Mouse (Mus musculus): ENCODE data around the gene Nell2. TPM values are rescaled to one million over a fixed set of nuclear protein-coding genes. Genes with fewer than 3 reads are reported as not detected.

Nell2 gene
- polyA plus RNA-seq, 2 experiments: 0.20 TPM

DNA sequence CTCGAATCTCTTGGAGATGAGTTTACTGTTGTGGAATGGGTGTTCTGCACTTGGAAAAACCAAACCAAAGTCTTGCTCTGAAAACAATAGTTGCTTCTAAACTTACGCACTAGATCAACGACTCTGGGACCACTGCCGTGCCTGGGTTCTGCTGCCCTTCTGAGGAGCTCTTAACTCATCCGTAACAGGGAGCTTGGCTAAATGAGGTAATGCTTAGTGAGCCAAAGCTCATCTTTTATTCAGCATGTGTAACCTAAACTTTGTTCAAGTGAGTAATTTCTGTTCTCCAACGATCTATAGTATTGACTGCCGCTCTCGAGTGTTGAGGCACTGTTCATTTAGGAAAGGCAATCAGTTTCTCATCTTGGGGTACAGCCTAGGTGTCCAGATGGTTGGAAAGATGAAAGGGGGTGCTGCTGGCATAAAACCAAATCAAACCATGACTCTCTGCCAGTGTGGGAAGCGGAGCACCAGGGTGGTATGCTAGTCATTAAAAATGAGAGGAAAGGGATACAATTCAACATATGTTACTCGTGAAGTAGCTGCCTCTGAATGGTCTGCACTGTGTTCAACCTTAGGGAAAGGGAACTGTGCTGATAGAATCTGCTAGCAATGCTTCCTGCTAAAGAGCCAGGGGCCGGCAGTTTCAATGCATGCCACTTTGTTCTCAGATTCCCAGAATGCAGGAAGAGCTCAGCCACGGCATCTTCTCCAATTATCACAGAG is 311.6 kb downstream of the Nell2 start:
- Histone ChIP-seq H3K4me3 (ENCODE audit: insufficient read depth in 1 of 2, low read depth in 2 of 2, low read length in 2 of 2) (no peak overlapping the region), H3K27me3 (ENCODE audit: control insufficient read depth, insufficient read depth, low read length) (no peaks in the 10 kb centered on the region), H3K9me3 (ENCODE audit: control insufficient read depth, low read length) (no peaks in the 10 kb centered on the region), H3K4me2 (ENCODE audit: low read depth) (no peak overlapping the region), H3K27ac (no peak overlapping the region), H3K36me3 (replicated peaks; ENCODE audit: control insufficient read depth, insufficient read depth, low read depth) (no peaks in the 10 kb centered on the region), H3K9ac (replicated peaks) (no peak overlapping the region), H3K4me1 (replicated peaks; ENCODE audit: control insufficient read depth in 2 of 2, insufficient read depth in 2 of 2, low read length in 1 of 2) (no peaks in the 10 kb centered on the region)
- TF ChIP-seq CTCF (IDR thresholded peaks at IDR 0.05; ENCODE audit: low read depth) (no peak), EP300 (IDR thresholded peaks at IDR 0.05; ENCODE audit: low read depth) (no peak)
- 58% methylated on average over 12 of the region's 12 CpGs for WGBS (ENCODE audit: insufficient replicate concordance)
- ATAC-seq (ENCODE audit: insufficient read depth) (no peak), DNase-seq (ENCODE audit: low read depth in 3 of 3, low spot score in 3 of 3) (no peak)

DNA sequence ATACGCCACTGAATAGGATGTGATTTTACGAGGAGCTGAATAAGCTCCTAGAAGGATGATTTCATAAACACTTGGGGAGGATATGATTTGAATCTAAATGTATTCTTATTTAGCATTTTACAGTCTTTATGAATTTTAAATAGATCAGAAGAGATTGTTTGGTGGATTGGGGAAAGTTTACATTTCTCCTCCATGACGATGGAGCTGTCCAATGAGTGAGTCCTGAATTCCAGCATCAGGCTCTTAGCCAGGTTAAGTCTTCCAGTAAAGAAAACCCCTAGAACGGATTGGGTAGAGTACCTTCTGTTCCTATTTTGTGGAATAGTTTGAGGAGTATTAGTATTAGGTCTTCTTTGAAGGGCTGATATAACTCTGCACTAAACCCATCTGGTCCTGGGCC is 317.8 kb downstream of the Nell2 start:
- H3K27me3 ChIP-seq (ENCODE audit: control insufficient read depth, insufficient read depth, low read length): no peaks in the 10 kb centered on the region
- ATAC-seq (ENCODE audit: insufficient read depth): no peak
- no peaks in the 10 kb centered on the region for H3K4me1 ChIP-seq (replicated peaks; ENCODE audit: control insufficient read depth in 2 of 2, insufficient read depth in 2 of 2, low read length in 1 of 2)
- H3K4me2 ChIP-seq (ENCODE audit: low read depth): no peak overlapping the region
- no peak overlapping the region for H3K9ac ChIP-seq (replicated peaks)
- 54% methylated on average over 4 of the region's 4 CpGs for WGBS (ENCODE audit: insufficient replicate concordance)
- TF ChIP-seq EP300 (IDR thresholded peaks at IDR 0.05; ENCODE audit: low read depth): no peak
- TF ChIP-seq CTCF (IDR thresholded peaks at IDR 0.05; ENCODE audit: low read depth): no peak
- H3K36me3 ChIP-seq (replicated peaks; ENCODE audit: control insufficient read depth, insufficient read depth, low read depth): no peaks in the 10 kb centered on the region
- H3K9me3 ChIP-seq (ENCODE audit: control insufficient read depth, low read length): no peaks in the 10 kb centered on the region
- H3K4me3 ChIP-seq (ENCODE audit: insufficient read depth in 1 of 2, low read depth in 2 of 2, low read length in 2 of 2): no peak overlapping the region
- no peak for DNase-seq (ENCODE audit: low read depth in 3 of 3, low spot score in 3 of 3)
- H3K27ac ChIP-seq: no peak overlapping the region

DNA sequence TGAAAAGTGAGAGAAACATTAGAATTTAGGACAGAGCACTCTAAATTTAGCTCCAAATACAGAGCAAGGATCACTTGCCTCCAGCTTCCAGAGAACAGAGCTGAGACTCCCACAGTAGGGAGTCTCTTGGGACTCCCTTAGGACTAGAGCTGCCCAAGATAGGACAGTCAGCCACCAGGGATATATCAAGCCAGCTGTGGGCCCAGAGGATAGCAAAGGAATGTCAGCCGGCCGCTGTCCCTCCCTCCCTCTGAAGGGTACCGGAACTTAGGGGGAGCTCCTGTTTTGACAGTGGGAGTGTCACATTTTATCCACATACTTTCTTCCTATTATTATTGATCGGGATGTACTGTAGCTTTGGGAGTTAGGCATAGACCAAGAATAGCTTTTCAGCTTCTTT is 319.2 kb downstream of the Nell2 start:
- H3K4me3 ChIP-seq (ENCODE audit: insufficient read depth in 1 of 2, low read depth in 2 of 2, low read length in 2 of 2): no peak overlapping the region
- TF ChIP-seq CTCF (IDR thresholded peaks at IDR 0.05; ENCODE audit: low read depth) (no peak), EP300 (IDR thresholded peaks at IDR 0.05; ENCODE audit: low read depth) (no peak)
- H3K4me1 ChIP-seq (replicated peaks; ENCODE audit: control insufficient read depth in 2 of 2, insufficient read depth in 2 of 2, low read length in 1 of 2): no peaks in the 10 kb centered on the region
- H3K27ac ChIP-seq: no peak overlapping the region
- WGBS (ENCODE audit: insufficient replicate concordance): 65% methylated on average over 4 of the region's 4 CpGs
- H3K9me3 ChIP-seq (ENCODE audit: control insufficient read depth, low read length): no peaks in the 10 kb centered on the region
- no peaks in the 10 kb centered on the region for H3K27me3 ChIP-seq (ENCODE audit: control insufficient read depth, insufficient read depth, low read length)
- H3K9ac ChIP-seq (replicated peaks): no peak overlapping the region
- H3K36me3 ChIP-seq (replicated peaks; ENCODE audit: control insufficient read depth, insufficient read depth, low read depth): no peaks in the 10 kb centered on the region
- ATAC-seq (ENCODE audit: insufficient read depth) (no peak), DNase-seq (ENCODE audit: low read depth in 3 of 3, low spot score in 3 of 3) (no peak)
- H3K4me2 ChIP-seq (ENCODE audit: low read depth): no peak overlapping the region

DNA sequence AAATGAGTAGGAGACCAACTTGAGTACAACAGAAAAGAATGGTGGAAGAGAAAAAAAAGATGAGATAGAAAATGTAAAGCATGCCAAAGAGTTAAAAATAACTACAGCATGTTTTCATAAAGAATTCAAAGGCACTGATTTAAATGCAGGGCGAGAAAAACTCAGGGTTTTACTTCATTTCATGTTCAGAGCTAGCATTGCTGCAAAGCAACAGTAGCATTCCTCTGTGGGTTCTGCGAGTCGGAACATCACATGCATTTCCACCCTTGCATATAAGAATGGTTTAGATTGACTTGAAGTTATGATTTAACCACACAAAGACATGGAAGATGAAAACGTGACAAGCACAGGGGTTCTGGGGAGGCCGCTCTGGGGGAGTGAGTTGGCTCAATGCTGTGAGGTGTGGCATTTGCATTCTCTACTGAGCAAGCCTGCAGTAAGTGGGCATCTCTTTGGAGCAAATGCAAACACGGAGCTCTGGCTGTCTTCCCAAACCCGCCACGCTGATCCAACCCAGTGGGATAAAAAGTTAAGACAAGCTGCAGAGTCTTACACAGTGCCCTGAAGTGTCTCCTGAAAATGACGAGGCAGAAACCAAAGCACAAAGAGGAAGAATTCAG is 334.6 kb downstream of the Nell2 start:
- no peak for DNase-seq (ENCODE audit: low read depth in 3 of 3, low spot score in 3 of 3)
- Histone ChIP-seq H3K4me3 (ENCODE audit: insufficient read depth in 1 of 2, low read depth in 2 of 2, low read length in 2 of 2) (no peak overlapping the region), H3K9ac (replicated peaks) (no peak overlapping the region), H3K4me2 (ENCODE audit: low read depth) (no peak overlapping the region), H3K27ac (no peak overlapping the region), H3K4me1 (replicated peaks; ENCODE audit: control insufficient read depth in 2 of 2, insufficient read depth in 2 of 2, low read length in 1 of 2) (no peaks in the 10 kb centered on the region), H3K27me3 (ENCODE audit: control insufficient read depth, insufficient read depth, low read length) (no peaks in the 10 kb centered on the region), H3K36me3 (replicated peaks; ENCODE audit: control insufficient read depth, insufficient read depth, low read depth) (no peaks in the 10 kb centered on the region), H3K9me3 (ENCODE audit: control insufficient read depth, low read length) (no peaks in the 10 kb centered on the region; the same call in 1 of the 2 replicates)
- TF ChIP-seq EP300 (IDR thresholded peaks at IDR 0.05; ENCODE audit: low read depth): no peak
- TF ChIP-seq CTCF (IDR thresholded peaks at IDR 0.05; ENCODE audit: low read depth): no peak
- WGBS (ENCODE audit: insufficient replicate concordance): 48% methylated on average over 9 of the region's 9 CpGs
- ATAC-seq (ENCODE audit: insufficient read depth): no peak

DNA sequence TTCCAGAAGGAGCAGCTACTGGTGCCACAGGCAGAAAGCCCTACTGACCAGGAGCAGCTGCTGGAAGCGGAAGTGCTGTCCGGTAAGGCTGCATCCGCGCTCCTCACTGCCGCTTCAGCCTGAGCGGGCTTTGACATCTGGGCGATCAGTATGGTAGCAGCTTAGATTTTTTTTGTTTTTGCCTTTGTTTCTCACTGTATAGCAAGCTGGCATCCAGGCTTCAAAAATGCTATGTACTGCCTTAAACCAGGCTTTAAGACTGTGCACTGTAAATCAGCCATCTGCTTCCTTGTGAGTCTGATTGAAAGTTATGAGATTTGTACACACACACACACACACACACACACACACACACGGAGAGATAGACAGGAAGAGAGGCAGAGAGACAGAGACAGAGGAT is 335.4 kb downstream of the Nell2 start:
- no peaks in the 10 kb centered on the region for H3K27me3 ChIP-seq (ENCODE audit: control insufficient read depth, insufficient read depth, low read length)
- no peak overlapping the region for H3K9ac ChIP-seq (replicated peaks)
- no peaks in the 10 kb centered on the region for H3K36me3 ChIP-seq (replicated peaks; ENCODE audit: control insufficient read depth, insufficient read depth, low read depth)
- no peak overlapping the region for H3K4me2 ChIP-seq (ENCODE audit: low read depth)
- H3K9me3 ChIP-seq (ENCODE audit: control insufficient read depth, low read length): no peaks in the 10 kb centered on the region; the same call in 1 of the 2 replicates
- H3K4me1 ChIP-seq (replicated peaks; ENCODE audit: control insufficient read depth in 2 of 2, insufficient read depth in 2 of 2, low read length in 1 of 2): no peaks in the 10 kb centered on the region
- TF ChIP-seq EP300 (IDR thresholded peaks at IDR 0.05; ENCODE audit: low read depth) (no peak), CTCF (IDR thresholded peaks at IDR 0.05; ENCODE audit: low read depth) (no peak)
- WGBS (ENCODE audit: insufficient replicate concordance): 69% methylated on average over 8 of the region's 8 CpGs
- no peak overlapping the region for H3K27ac ChIP-seq
- no peak overlapping the region for H3K4me3 ChIP-seq (ENCODE audit: insufficient read depth in 1 of 2, low read depth in 2 of 2, low read length in 2 of 2)
- ATAC-seq (ENCODE audit: insufficient read depth) (no peak), DNase-seq (ENCODE audit: low read depth in 3 of 3, low spot score in 3 of 3) (no peak)
